In the genomic region with DNA sequence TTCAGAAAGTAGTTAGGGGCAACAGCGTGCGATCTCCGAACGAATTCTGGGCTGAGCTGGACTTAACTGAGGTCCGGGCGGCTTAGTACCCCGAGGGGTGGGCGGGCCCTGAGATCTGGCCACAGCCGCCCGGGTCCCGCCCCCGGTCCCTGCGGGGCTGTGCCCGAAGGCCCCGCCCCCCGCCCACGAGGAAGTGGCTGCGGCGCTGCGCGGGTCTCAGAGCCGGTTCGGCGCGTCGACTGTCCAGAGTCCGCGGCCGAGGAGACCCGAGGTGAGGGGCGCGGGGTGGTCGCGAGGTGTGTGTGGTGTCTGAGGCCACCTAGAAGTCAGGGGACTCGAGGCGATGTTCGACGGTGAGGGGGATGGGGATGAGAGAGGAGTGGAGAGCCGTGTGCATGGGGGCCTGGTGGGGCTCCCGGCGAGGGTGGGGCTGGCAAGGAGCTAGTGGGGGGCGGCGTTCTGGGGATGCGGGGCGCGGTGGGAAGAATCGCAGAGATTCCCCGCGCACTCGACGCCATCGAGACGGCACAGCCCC, we compare ENCODE assay signal across 8 mouse cellular contexts. TPM values are rescaled to one million over a fixed set of nuclear protein-coding genes. Genes with fewer than 3 reads are reported as not detected.
DNase-seq lines count a peak whose midpoint lies in the region; ATAC-seq and TF ChIP-seq lines count a peak whose summit lies in the region.

Arpc1b (plus strand) TSS at position 145 of the 535 bp plus-strand sequence.

- peak within 1 kb of the TSS; percentile 67 for H3K27ac ChIP-seq in cortical plate, adult 2 months (ENCODE audit: insufficient read depth, low read length)
- peak within 1 kb of the TSS; percentile 83 for H3K27ac ChIP-seq in intestine, embryonic 16.5 days (ENCODE audit: low read length)
- 0 out of 2 replicates have a peak within 1 kb of the TSS, but pooled peaks have one; percentile 41 for H3K27ac ChIP-seq in limb, embryonic 12.5 days
- H3K27ac ChIP-seq in midbrain, embryonic 13.5 days = no peak within 1 kb of the TSS

- H3K4me1 ChIP-seq in cortical plate, adult 2 months (ENCODE audit: control insufficient read depth, insufficient read depth, low read length) = no peaks in the 10 kb centered on the region
- H3K4me1 ChIP-seq in intestine, embryonic 16.5 days (ENCODE audit: control insufficient read depth, insufficient read depth, low read length) = peaks cover 22% of the 10 kb centered on the region
- peaks cover 26% of the 10 kb centered on the region for H3K4me1 ChIP-seq in limb, embryonic 12.5 days (replicated peaks)
- H3K4me1 ChIP-seq in midbrain, embryonic 13.5 days (replicated peaks) = peaks cover 14% of the 10 kb centered on the region

- 0 out of 2 replicates have a peak, but pooled peaks cover 10% of the 10 kb centered on the region for H3K36me3 ChIP-seq in intestine, embryonic 16.5 days (ENCODE audit: control insufficient read depth, insufficient read depth, low read length)
- H3K36me3 ChIP-seq in limb, embryonic 12.5 days = peaks cover 20% of the 10 kb centered on the region
- H3K36me3 ChIP-seq in midbrain, embryonic 13.5 days = peaks cover 24% of the 10 kb centered on the region
- no peaks in the 10 kb centered on the region; the same call in 1 of the 2 replicates for H3K36me3 ChIP-seq in splenic B cell, adult 2 months (ENCODE audit: control insufficient read depth, insufficient read depth, low read length, poor library complexity, severe bottlenecking)

- under 1% methylated on average over 42 of the region's 53 CpGs for WGBS in intestine, embryonic 16.5 days
- WGBS in limb, embryonic 12.5 days = under 1% methylated on average over 43 of the region's 53 CpGs
- WGBS in midbrain, embryonic 13.5 days = 1% methylated on average over 45 of the region's 53 CpGs

- DNase-seq in Muller cell, postnatal 12 days (ENCODE audit: inconsistent ontology term) = peak; percentile 91
- no peak for DNase-seq in gonadal fat pad, adult 2 months (ENCODE audit: low read depth)
- peak; percentile 79 for DNase-seq in splenic B cell, adult 2 months (ENCODE audit: low read depth, low spot score)
- no peak for DNase-seq in c-Kit-positive CD71-positive TER-119-positive erythroid progenitor cells, embryonic 14.5 days (ENCODE audit: low spot score)

- H3K4me2 ChIP-seq in intestine, embryonic 16.5 days (ENCODE audit: low read depth, low read length) = peak within 1 kb of the TSS; percentile 84
- peak within 1 kb of the TSS; percentile 84 for H3K4me2 ChIP-seq in limb, embryonic 12.5 days
- H3K4me2 ChIP-seq in midbrain, embryonic 13.5 days (replicated peaks) = peak within 1 kb of the TSS; percentile 57

- no peaks in the 10 kb centered on the region for H3K27me3 ChIP-seq in intestine, embryonic 16.5 days (replicated peaks; ENCODE audit: control insufficient read depth, insufficient read depth, low read length)
- no peaks in the 10 kb centered on the region for H3K27me3 ChIP-seq in limb, embryonic 12.5 days
- H3K27me3 ChIP-seq in midbrain, embryonic 13.5 days = peaks cover 31% of the 10 kb centered on the region
- H3K27me3 ChIP-seq in splenic B cell, adult 2 months (ENCODE audit: control insufficient read depth, insufficient read depth, low read length, poor library complexity, severe bottlenecking) = no peaks in the 10 kb centered on the region

- TF ChIP-seq POLR2A in cortical plate, adult 2 months (IDR thresholded peaks at IDR 0.05; ENCODE audit: extremely low read depth, insufficient read depth, low read length) = no peak

- TF ChIP-seq CTCF in cortical plate, adult 2 months (IDR thresholded peaks at IDR 0.05; ENCODE audit: extremely low read depth, insufficient read depth, low read length) = no peak

- H3K9ac ChIP-seq in intestine, embryonic 16.5 days (ENCODE audit: low read depth, low read length) = peak within 1 kb of the TSS; percentile 84
- H3K9ac ChIP-seq in limb, embryonic 12.5 days (replicated peaks) = peak within 1 kb of the TSS; percentile 69
- peak within 1 kb of the TSS; percentile 56 for H3K9ac ChIP-seq in midbrain, embryonic 13.5 days (replicated peaks)

- no peaks in the 10 kb centered on the region for H3K9me3 ChIP-seq in intestine, embryonic 16.5 days (ENCODE audit: control insufficient read depth, low read length)
- no peaks in the 10 kb centered on the region for H3K9me3 ChIP-seq in limb, embryonic 12.5 days
- H3K9me3 ChIP-seq in midbrain, embryonic 13.5 days = no peaks in the 10 kb centered on the region

- peak within 1 kb of the TSS; percentile 61 for H3K4me3 ChIP-seq in cortical plate, adult 2 months (ENCODE audit: insufficient read depth, low read length)
- H3K4me3 ChIP-seq in intestine, embryonic 16.5 days (ENCODE audit: low read length) = peak within 1 kb of the TSS; percentile 91
- peak within 1 kb of the TSS; percentile 64 for H3K4me3 ChIP-seq in limb, embryonic 12.5 days (replicated peaks)
- peak within 1 kb of the TSS; percentile 42 for H3K4me3 ChIP-seq in midbrain, embryonic 13.5 days (replicated peaks)

- ATAC-seq in intestine, embryonic 16.5 days = peak; percentile 82
- peak; percentile 63 for ATAC-seq in limb, embryonic 12.5 days (ENCODE audit: insufficient number of reproducible peaks, insufficient read depth, low FRiP score, low TSS enrichment, low read depth)
- peak; percentile 63 for ATAC-seq in midbrain, embryonic 13.5 days

RNA-seq across cellular contexts. Expression of gene Arpc1b, which starts in this region (rescaled TPM):
- polyA plus RNA-seq in cortical plate, adult 2 months (2012; rRNA removed) = 74.5 and 84.6 TPM in 2 replicates
- 563 and 599 TPM in 2 replicates for polyA plus RNA-seq in gonadal fat pad, adult 2 months (2012; rRNA removed)
- 701 and 703 TPM in 2 replicates for polyA plus RNA-seq in intestine, embryonic 16.5 days (2015; fragmentation: Nextera tagmentation; extraction: Ambion mirVana)
- polyA plus RNA-seq in limb, embryonic 12.5 days (2016; fragmentation: Nextera tagmentation; extraction: Ambion mirVana) = 131 and 151 TPM in 2 replicates
- 51.3 and 64.1 TPM in 2 replicates for polyA plus RNA-seq in midbrain, embryonic 13.5 days (2015; fragmentation: Nextera tagmentation; extraction: Ambion mirVana)

Comparison
In these comparisons a context has a peak if more than half of its experiments do, and no peak if none do; other contexts are left out.
1. DNase-seq: peak in Muller cell, postnatal 12 days (single experiment) and splenic B cell, adult 2 months (single experiment); none in gonadal fat pad, adult 2 months (single experiment) and c-Kit-positive CD71-positive TER-119-positive erythroid progenitor cells, embryonic 14.5 days (single experiment).
2. Peak in every context shown above with its lines, with median percentiles within 50 percentile points of each other: H3K4me3 ChIP-seq, ATAC-seq, H3K4me2 ChIP-seq and H3K9ac ChIP-seq.